Mouse (Mus musculus): ENCODE measurements around the gene Ccr9.

DNA sequence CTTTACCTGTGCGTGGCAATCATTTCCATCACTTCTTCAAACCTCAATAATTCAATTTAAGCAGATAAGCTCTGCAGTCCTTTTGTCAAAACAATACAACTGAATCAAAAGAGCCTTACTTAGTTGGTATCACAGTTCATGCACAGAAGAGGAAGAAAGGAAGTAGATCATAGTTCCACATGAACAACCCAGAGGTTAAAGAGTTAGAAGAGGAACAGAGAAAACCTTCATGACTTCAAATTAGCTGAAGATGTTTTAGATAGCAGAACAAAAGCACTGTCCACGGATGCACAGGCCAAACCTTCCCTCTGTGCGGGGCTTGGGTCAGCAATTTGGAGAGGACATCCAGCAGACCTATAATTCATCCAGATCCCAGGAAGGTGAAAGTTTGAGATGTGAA lies 46.6 kb upstream of the Ccr9 start:
- TF ChIP-seq EP300 (IDR thresholded peaks at IDR 0.05; ENCODE audit: low read depth) (no peak), CTCF (IDR thresholded peaks at IDR 0.05; ENCODE audit: low read depth) (no peak)
